Mouse (Mus musculus): Measurements from ENCODE around the gene Olfr1349. TPM values are rescaled to one million over a fixed set of nuclear protein-coding genes. Genes with fewer than 3 reads are reported as not detected.

Gene Olfr1349
- not detected for polyA plus RNA-seq (2015; fragmentation: Illumina TruSeq; extraction: RNeasy Lipid Tissue Mini Kit (QIAGEN cat#74804); ENCODE audit: insufficient read depth, low replicate concordance)

GRCm38 (mm10) chr7:6522850-6523249, at the start of gene Olfr1349:
Gene Olfr1349, minus strand, starts transcription at chr7:6522950.

DNA sequence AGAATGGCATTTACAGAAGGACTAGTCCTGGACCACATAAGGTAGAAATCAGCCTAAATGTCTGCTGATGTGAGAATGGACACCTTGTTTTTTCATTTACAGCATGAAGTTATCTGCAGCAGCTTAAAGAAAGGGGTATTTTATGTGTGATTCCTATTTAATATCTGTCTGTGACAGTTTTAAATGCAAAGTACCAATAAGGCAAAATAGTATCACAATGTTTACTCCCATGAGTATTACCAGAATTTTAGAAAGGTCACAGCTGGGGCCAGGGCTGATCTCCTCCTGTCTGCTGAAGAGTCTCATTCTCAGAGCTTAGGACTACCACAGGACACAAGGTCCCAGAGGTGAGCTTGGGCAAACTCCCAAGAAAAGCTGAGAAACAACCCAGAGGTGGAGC, 41.8 kb upstream of the Olfr1349 start, which contains the start of gene Olfr1350:
Gene Olfr1350, plus strand, starts transcription at position 301 of the 400 bp plus-strand sequence.

DNA sequence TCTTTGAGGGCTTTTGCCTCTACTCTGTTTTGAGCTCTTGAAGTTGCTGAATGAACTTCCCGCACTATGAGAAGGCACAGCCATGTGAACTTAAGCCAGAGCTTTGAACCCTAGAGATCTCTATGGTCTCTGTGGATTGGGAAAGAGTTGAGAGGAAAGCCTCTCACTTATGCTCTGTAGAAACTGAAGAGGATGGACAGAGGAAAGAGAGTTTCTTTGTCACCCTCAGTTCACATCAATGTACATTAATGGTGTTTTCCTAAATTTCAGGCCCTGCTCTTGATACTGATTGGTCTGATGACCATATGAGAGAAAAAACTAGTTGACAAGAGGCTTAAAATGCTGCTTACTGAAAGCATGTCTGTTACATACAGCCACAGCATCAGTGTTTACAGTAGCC, 14.1 kb downstream of the Olfr1349 start, which contains the start of gene Olfr1348:
Gene Olfr1348, minus strand, starts transcription at position 101 of the 400 bp plus-strand sequence.

GRCm38 (mm10) chr7:6499655-6500054, 23.1 kb downstream of the Olfr1349 start, which contains the start of gene Olfr1347:
Gene Olfr1347, minus strand, starts transcription at chr7:6499755.

GRCm38 (mm10) chr7:6486841-6487240, 35.9 kb downstream of the Olfr1349 start, which contains the start of gene Olfr5:
Gene Olfr5, minus strand, starts transcription at chr7:6486941.

DNA sequence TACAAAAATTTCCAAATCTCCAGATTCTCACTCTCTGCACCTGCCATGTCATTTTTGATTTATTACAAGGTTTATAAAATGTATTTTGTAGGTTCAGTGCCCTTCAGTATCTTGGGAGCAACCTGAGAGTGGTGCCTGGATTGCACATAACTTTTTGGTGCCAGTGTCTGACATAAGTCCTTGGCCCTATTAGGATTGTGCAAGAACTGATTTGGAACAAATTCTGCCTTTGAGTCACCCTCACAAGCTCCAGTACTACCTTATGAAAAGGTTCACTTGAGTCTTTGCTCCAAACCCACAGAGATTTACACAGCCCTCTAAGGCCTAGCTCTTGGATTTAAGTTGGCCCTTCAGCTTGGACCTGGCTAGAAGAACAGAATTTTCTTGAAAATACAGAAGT, 55.8 kb downstream of the Olfr1349 start, which contains the start of gene Olfr1346:
Gene Olfr1346, plus strand, starts transcription at position 151 of the 400 bp plus-strand sequence.

Other genes starting within 250 kb of the Olfr1349 start
- gene Zfp667, start 236.4 kb downstream of the Olfr1349 start, polyA plus RNA-seq (2015; fragmentation: Illumina TruSeq; extraction: RNeasy Lipid Tissue Mini Kit (QIAGEN cat#74804); ENCODE audit: insufficient read depth, low replicate concordance), result 6.6 TPM
- 4.1 TPM for gene Zfp583, start 191.7 kb downstream of the Olfr1349 start, polyA plus RNA-seq (2015; fragmentation: Illumina TruSeq; extraction: RNeasy Lipid Tissue Mini Kit (QIAGEN cat#74804); ENCODE audit: insufficient read depth, low replicate concordance)
- gene Gm3854, start 179.2 kb downstream of the Olfr1349 start, polyA plus RNA-seq (2015; fragmentation: Illumina TruSeq; extraction: RNeasy Lipid Tissue Mini Kit (QIAGEN cat#74804); ENCODE audit: insufficient read depth, low replicate concordance), result 0.54 TPM
- 6.7 TPM for gene Zfp78, start 159.7 kb downstream of the Olfr1349 start, polyA plus RNA-seq (2015; fragmentation: Illumina TruSeq; extraction: RNeasy Lipid Tissue Mini Kit (QIAGEN cat#74804); ENCODE audit: insufficient read depth, low replicate concordance)
- gene Zfp28, start 139.7 kb downstream of the Olfr1349 start, polyA plus RNA-seq (2015; fragmentation: Illumina TruSeq; extraction: RNeasy Lipid Tissue Mini Kit (QIAGEN cat#74804); ENCODE audit: insufficient read depth, low replicate concordance), result 10.9 TPM
- not detected for gene Smim17, start 124.2 kb downstream of the Olfr1349 start, polyA plus RNA-seq (2015; fragmentation: Illumina TruSeq; extraction: RNeasy Lipid Tissue Mini Kit (QIAGEN cat#74804); ENCODE audit: insufficient read depth, low replicate concordance)
- not detected for gene Gm20715, start 112.7 kb downstream of the Olfr1349 start, polyA plus RNA-seq (2015; fragmentation: Illumina TruSeq; extraction: RNeasy Lipid Tissue Mini Kit (QIAGEN cat#74804); ENCODE audit: insufficient read depth, low replicate concordance)
- not detected for gene Olfr1344, start 84.3 kb downstream of the Olfr1349 start, polyA plus RNA-seq (2015; fragmentation: Illumina TruSeq; extraction: RNeasy Lipid Tissue Mini Kit (QIAGEN cat#74804); ENCODE audit: insufficient read depth, low replicate concordance)
- gene Olfr1336, start 66.8 kb downstream of the Olfr1349 start, polyA plus RNA-seq (2015; fragmentation: Illumina TruSeq; extraction: RNeasy Lipid Tissue Mini Kit (QIAGEN cat#74804); ENCODE audit: insufficient read depth, low replicate concordance), result not detected
- gene Olfr1346, start 55.8 kb downstream of the Olfr1349 start, polyA plus RNA-seq (2015; fragmentation: Illumina TruSeq; extraction: RNeasy Lipid Tissue Mini Kit (QIAGEN cat#74804); ENCODE audit: insufficient read depth, low replicate concordance), result not detected
- not detected for gene Olfr5, start 36.0 kb downstream of the Olfr1349 start, polyA plus RNA-seq (2015; fragmentation: Illumina TruSeq; extraction: RNeasy Lipid Tissue Mini Kit (QIAGEN cat#74804); ENCODE audit: insufficient read depth, low replicate concordance)
- not detected for gene Olfr1347, start 23.2 kb downstream of the Olfr1349 start, polyA plus RNA-seq (2015; fragmentation: Illumina TruSeq; extraction: RNeasy Lipid Tissue Mini Kit (QIAGEN cat#74804); ENCODE audit: insufficient read depth, low replicate concordance)
- not detected for gene Olfr1348, start 14.2 kb downstream of the Olfr1349 start, polyA plus RNA-seq (2015; fragmentation: Illumina TruSeq; extraction: RNeasy Lipid Tissue Mini Kit (QIAGEN cat#74804); ENCODE audit: insufficient read depth, low replicate concordance)
- gene Olfr1350, start 41.9 kb upstream of the Olfr1349 start, polyA plus RNA-seq (2015; fragmentation: Illumina TruSeq; extraction: RNeasy Lipid Tissue Mini Kit (QIAGEN cat#74804); ENCODE audit: insufficient read depth, low replicate concordance), result not detected
- 0.48 TPM for gene Zim1, start 173.5 kb upstream of the Olfr1349 start, polyA plus RNA-seq (2015; fragmentation: Illumina TruSeq; extraction: RNeasy Lipid Tissue Mini Kit (QIAGEN cat#74804); ENCODE audit: insufficient read depth, low replicate concordance)
- 4.6 TPM for gene Peg3, start 207.5 kb upstream of the Olfr1349 start, polyA plus RNA-seq (2015; fragmentation: Illumina TruSeq; extraction: RNeasy Lipid Tissue Mini Kit (QIAGEN cat#74804); ENCODE audit: insufficient read depth, low replicate concordance)
- not detected for gene Usp29, start 207.6 kb upstream of the Olfr1349 start, polyA plus RNA-seq (2015; fragmentation: Illumina TruSeq; extraction: RNeasy Lipid Tissue Mini Kit (QIAGEN cat#74804); ENCODE audit: insufficient read depth, low replicate concordance)